In the genomic region with DNA sequence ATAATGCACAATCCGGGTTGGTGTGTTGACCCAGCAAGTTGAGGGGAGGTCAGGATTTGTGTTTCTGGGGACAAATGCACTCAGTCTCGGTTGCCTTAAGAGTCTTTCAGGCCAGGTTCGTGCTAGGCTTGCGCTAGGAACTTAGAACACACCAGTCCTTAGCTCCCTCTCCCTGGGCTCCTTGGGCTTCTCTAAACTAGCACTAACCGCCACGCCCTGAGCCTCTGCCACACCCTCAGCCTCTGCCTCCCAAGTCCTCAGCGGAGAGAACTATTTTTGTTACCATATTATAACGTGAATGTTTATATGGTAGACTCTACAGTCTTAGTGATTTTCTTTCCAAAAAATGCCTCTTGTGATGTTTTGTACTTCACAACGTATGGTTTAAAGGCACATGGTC, we compare ENCODE assay signal across 21 mouse cellular contexts. TPM values are rescaled to one million over a fixed set of nuclear protein-coding genes. Genes with fewer than 3 reads are reported as not detected.
DNase-seq lines count a peak whose midpoint lies in the region; ATAC-seq lines count a peak whose summit lies in the region.
"Had no signal": no experiment of that assay in that cellular context is flagged by ENCODE, and none has a peak within 500 bp of the region (broad histone marks: within the 10 kb centered on the region; RNA-seq: fewer than 3 reads in every experiment).

No protein-coding gene starts in this region.

- DNase-seq in lung, postnatal 14 days: no peak
- DNase-seq in ZHBTc4 (ENCODE audit: low read depth, low spot score): peak; percentile 25
- no peak for DNase-seq in adrenal gland, postnatal 4 days (ENCODE audit: low spot score in 2 of 2)
- no peak for DNase-seq in cerebellum, adult 18-20 months
- DNase-seq: adrenal gland, adult 2 months; adrenal gland, postnatal 25 days; cerebellum, adult 11-12 months; cerebellum, adult 9-11 months; cerebellum, postnatal 36 days; gastrocnemius, postnatal 36 days; heart, adult 11 months; heart, postnatal 4 days had no signal

- H3K36me3 ChIP-seq in lung, embryonic 15.5 days: peaks cover 35% of the 10 kb centered on the region
- H3K36me3 ChIP-seq in liver, embryonic 16.5 days (ENCODE audit: control insufficient read depth, insufficient read depth): peaks cover 13% of the 10 kb centered on the region

- no peak for ATAC-seq in lung, embryonic 15.5 days (ENCODE audit: borderline replicate concordance, extremely low read depth, low FRiP score, low TSS enrichment)
- 0 out of 2 replicates have a peak, but pooled peaks have one; percentile 32 for ATAC-seq in erythroid progenitor cell, adult 5-6 weeks (replicated peaks; ENCODE audit: low FRiP score, poor library complexity, severe bottlenecking)
- 0 out of 2 replicates have a peak, but pooled peaks have one; percentile 49 for ATAC-seq in liver, embryonic 16.5 days (ENCODE audit: low read depth)
- no peak for ATAC-seq in activated CD4-positive, CD25-positive, alpha-beta regulatory T cell, adult 4 months
- ATAC-seq: forebrain, embryonic 15.5 days; hindbrain, postnatal 0 days had no signal

- H3K9me3 ChIP-seq in lung, embryonic 15.5 days: no peaks in the 10 kb centered on the region
- no peaks in the 10 kb centered on the region for H3K9me3 ChIP-seq in liver, embryonic 16.5 days (replicated peaks; ENCODE audit: control insufficient read depth, low read length)
- H3K9me3 ChIP-seq: forebrain, embryonic 15.5 days; heart, embryonic 13.5 days; hindbrain, embryonic 12.5 days had no signal

- 0 out of 2 replicates have a peak overlapping the region, but pooled peaks have one; percentile 8 for H3K27ac ChIP-seq in lung, embryonic 15.5 days
- no peak overlapping the region for H3K27ac ChIP-seq in liver, embryonic 16.5 days (ENCODE audit: low read length)
- H3K27ac ChIP-seq: embryonic facial prominence, embryonic 13.5 days; forebrain, embryonic 15.5 days; heart, embryonic 13.5 days; hindbrain, embryonic 12.5 days; hindbrain, postnatal 0 days had no signal

- peaks cover 8% of the 10 kb centered on the region for H3K4me1 ChIP-seq in lung, embryonic 15.5 days
- peaks cover 5% of the 10 kb centered on the region for H3K4me1 ChIP-seq in liver, embryonic 16.5 days (ENCODE audit: control insufficient read depth, low read depth, low read length)

- no peaks in the 10 kb centered on the region for H3K27me3 ChIP-seq in lung, embryonic 15.5 days
- H3K27me3 ChIP-seq in liver, embryonic 16.5 days (ENCODE audit: control insufficient read depth, insufficient read depth, low read depth, low read length): no peaks in the 10 kb centered on the region
- H3K27me3 ChIP-seq: embryonic facial prominence, embryonic 13.5 days; forebrain, embryonic 15.5 days; heart, embryonic 13.5 days; hindbrain, embryonic 12.5 days had no signal

- no peak overlapping the region for H3K9ac ChIP-seq in lung, embryonic 15.5 days
- no peak overlapping the region for H3K9ac ChIP-seq in liver, embryonic 16.5 days (ENCODE audit: low read depth, low read length)
- H3K9ac ChIP-seq: embryonic facial prominence, embryonic 13.5 days; forebrain, embryonic 15.5 days; heart, embryonic 13.5 days; hindbrain, embryonic 12.5 days had no signal

- WGBS in lung, embryonic 15.5 days: 51% methylated on average over 9 of the region's 9 CpGs
- 49% methylated on average over 9 of the region's 9 CpGs for WGBS in liver, embryonic 16.5 days (ENCODE audit: insufficient replicate concordance)

- H3K4me2 ChIP-seq in lung, embryonic 15.5 days: no peak overlapping the region
- no peak overlapping the region for H3K4me2 ChIP-seq in liver, embryonic 16.5 days (ENCODE audit: low read depth, low read length)
- H3K4me2 ChIP-seq: embryonic facial prominence, embryonic 13.5 days; forebrain, embryonic 15.5 days; heart, embryonic 13.5 days; hindbrain, embryonic 12.5 days had no signal

- no peak overlapping the region for H3K4me3 ChIP-seq in lung, embryonic 15.5 days
- H3K4me3 ChIP-seq in liver, embryonic 16.5 days (ENCODE audit: low read depth, low read length): no peak overlapping the region
- H3K4me3 ChIP-seq: embryonic facial prominence, embryonic 13.5 days; forebrain, embryonic 15.5 days; heart, embryonic 13.5 days; hindbrain, embryonic 12.5 days had no signal

RNA-seq across cellular contexts. Expression of a gene that starts 49.9 kb away (rescaled TPM):
- 76.2 and 83.2 TPM in 2 replicates for polyA plus RNA-seq in lung, embryonic 15.5 days (2015; fragmentation: Nextera tagmentation; extraction: Ambion mirVana)
- total RNA-seq in erythroid progenitor cell, adult 5-6 weeks (2015; ENCODE audit: low replicate concordance): 89.7 and 95.2 TPM in 2 replicates
- total RNA-seq in erythroid progenitor cell, adult 5-6 weeks (2017; ENCODE audit: low replicate concordance): 68.7 and 76.9 TPM in 2 replicates
- polyA plus RNA-seq in liver, embryonic 16.5 days (2015; fragmentation: Nextera tagmentation; extraction: Ambion mirVana): 38.1 and 41.1 TPM in 2 replicates
- 100 to 1,000 TPM; 105 to 114 TPM for total RNA-seq in adrenal gland, postnatal 4 days (2021)
- 10 to 100 TPM; 31.8 to 35.4 TPM for polyA plus RNA-seq in activated CD4-positive, CD25-positive, alpha-beta regulatory T cell, adult 4 months (2017; shearing (Covaris generic))

RNA-seq across cellular contexts. Expression of a gene that starts 50.4 kb away (rescaled TPM):
- polyA plus RNA-seq in lung, embryonic 15.5 days (2015; fragmentation: Nextera tagmentation; extraction: Ambion mirVana): 0.99 and 1.4 TPM in 2 replicates
- total RNA-seq in erythroid progenitor cell, adult 5-6 weeks (2015; ENCODE audit: low replicate concordance): not detected in 2 replicates
- not detected in 2 replicates for total RNA-seq in erythroid progenitor cell, adult 5-6 weeks (2017; ENCODE audit: low replicate concordance)
- polyA plus RNA-seq in liver, embryonic 16.5 days (2015; fragmentation: Nextera tagmentation; extraction: Ambion mirVana): 1.1 and 1.4 TPM in 2 replicates
- total RNA-seq in adrenal gland, postnatal 4 days (2021): 1 to 10 TPM in 1 of 2 experiments, not detected in 1; 1.8 TPM
- not detected for polyA plus RNA-seq in activated CD4-positive, CD25-positive, alpha-beta regulatory T cell, adult 4 months (2017; shearing (Covaris generic))
- total RNA-seq: adrenal gland, postnatal 25 days; gastrocnemius, postnatal 36 days; hindbrain, postnatal 0 days had no signal
- polyA plus RNA-seq: embryonic facial prominence, embryonic 13.5 days had no signal

Comparison
In these comparisons a context has a peak if more than half of its experiments do, and no peak if none do; other contexts are left out.
1. ATAC-seq: peak in erythroid progenitor cell, adult 5-6 weeks (single experiment) and liver, embryonic 16.5 days (single experiment); none in lung, embryonic 15.5 days (single experiment) and activated CD4-positive, CD25-positive, alpha-beta regulatory T cell, adult 4 months (single experiment).